Mouse (Mus musculus): Measurements from ENCODE around the gene Atad2b.

- TF ChIP-seq CTCF (IDR thresholded peaks at IDR 0.05; ENCODE audit: control insufficient read depth, insufficient read depth, insufficient read length) = no peak
- no peak for TF ChIP-seq USF1 (IDR thresholded peaks at IDR 0.05; ENCODE audit: low read depth)
- no peak for TF ChIP-seq MYOD1 (IDR thresholded peaks at IDR 0.05; ENCODE audit: control insufficient read depth, insufficient read length, low read depth)
These were observed 127.0 kb downstream of the Atad2b start for GRCm38 (mm10) chr12:5044141-5044540.
